Mouse (Mus musculus) kidney, adult 18-20 months (tissue): Measurements from ENCODE around the gene Fabp1.

Experiments used
- DNase-seq: peaks from one replicate; pipeline ENCODE4 v3.0.0; 2021

The Fabp1 gene

DNA sequence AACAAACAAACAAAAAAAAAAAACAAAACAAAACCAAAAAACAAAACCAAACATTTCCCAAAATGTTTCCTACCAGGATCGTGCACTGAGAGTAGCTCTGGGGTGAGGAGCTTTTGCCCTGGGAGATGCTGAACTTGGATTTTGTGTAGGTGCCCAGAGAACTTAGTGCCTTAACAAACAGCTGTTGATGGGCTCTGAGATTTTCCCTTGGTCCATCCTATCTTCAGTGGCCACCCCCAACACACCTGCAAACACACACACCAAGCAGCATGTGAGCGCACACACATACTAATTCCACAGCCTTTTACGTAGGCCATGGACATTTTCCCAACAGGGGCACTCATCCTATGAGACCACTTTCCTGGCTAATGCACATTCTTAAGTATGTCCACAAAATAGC lies 12.8 kb downstream of the Fabp1 start:
- no peak for DNase-seq

DNA sequence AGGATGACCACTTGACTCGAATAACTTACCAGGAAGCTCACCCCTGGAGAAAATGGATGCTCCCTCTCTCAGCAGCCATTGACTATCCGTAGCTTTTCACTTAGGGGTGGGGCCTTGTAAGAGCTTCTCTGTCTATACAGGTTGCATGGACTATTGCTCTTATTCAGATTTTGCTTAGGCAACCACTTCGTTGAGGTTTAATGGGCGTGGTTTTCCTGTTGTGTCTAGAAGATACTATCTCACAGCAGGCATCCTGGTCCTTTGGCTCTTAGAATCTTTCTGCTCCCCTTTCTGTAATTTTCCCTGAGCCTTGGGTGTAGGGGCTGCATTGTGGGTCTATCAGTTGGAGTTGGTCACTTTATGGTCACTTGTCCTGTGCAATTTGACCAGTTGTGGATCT lies 21.9 kb downstream of the Fabp1 start:
- no peak for DNase-seq

DNA sequence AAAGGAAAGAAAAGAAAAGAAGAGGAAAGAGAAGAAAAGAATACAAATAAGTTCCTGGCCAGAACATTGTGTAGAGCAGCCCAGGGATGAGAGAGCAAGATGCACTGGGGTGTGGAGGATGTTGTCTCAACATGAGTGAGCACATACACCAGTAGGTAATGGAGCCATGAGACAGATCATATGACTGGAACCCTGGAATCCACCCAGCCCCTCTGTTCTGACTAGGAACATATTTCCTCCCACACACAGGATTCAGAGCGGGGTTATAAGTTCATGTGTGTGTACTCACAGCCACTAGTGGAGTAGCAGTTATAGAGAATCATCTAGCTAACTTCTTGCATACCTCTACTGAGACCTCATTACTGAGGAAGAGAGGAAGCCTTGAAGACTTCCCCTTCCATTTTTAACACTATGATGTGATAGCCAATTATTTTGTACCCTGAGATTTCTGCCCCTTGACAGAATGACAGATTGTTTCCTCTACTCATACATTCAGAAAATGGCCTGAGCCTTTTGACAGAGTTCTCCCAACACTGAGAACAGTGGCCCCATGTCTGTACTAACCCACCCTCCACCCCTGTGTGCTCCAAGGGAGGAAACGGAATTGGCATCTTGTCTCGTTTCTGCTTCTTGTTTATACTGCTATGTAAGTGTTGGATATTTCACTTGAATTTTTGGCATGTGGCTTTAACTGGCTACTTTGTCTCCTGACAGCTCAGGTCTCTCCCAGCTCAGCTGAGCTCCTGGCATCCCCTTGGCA lies 24.7 kb downstream of the Fabp1 start:
- no peak for DNase-seq

DNA sequence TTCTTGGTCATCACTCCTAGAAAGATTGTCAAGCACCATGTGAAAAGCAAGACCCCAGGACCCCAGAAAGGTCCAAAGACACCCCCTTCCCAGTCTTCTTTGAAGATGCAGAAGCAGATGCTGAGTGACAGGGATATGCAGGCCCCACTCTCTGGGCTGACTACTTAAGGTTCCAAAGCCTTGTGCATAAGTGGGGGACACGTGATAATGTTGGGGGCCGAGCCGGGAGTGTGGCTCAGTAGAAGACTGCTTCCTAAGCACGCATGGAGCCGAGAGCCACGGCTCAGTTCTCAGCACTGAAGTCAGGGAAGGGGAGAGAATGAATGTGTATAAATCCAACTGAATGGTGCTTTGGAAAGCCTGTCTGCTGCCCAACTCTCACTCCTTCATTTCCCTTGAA lies 26.9 kb downstream of the Fabp1 start:
- no peak for DNase-seq

DNA sequence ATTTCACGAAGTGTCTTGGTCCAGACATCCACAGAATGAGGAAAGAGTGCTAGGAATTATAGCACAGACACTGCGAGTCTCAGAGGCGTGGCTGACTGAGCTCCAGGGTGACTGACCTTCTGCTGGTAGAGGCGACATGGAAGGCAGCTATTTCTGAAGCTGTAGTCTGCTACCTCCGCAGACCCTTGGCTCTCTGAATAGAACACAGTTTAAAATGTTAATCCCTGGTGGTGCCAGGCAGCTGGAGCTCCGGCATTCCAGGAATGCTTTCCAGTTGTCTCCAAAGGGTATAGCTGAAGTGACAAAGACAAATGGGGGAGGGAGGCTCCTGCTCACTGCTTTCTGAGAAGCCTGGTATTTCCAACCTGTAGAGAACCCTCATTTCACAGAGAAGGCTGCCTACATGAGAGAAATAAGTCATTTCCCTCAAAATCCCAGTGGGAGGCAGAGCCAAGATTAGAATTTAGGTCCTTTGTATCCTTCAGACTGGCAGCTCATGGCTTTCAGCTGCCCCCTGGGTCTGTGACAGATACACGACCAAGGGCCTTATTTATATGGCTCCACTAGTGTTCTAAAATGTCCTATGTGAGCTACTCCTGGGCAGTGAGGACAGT lies 27.6 kb downstream of the Fabp1 start:
- DNase-seq: peak; percentile 11

DNA sequence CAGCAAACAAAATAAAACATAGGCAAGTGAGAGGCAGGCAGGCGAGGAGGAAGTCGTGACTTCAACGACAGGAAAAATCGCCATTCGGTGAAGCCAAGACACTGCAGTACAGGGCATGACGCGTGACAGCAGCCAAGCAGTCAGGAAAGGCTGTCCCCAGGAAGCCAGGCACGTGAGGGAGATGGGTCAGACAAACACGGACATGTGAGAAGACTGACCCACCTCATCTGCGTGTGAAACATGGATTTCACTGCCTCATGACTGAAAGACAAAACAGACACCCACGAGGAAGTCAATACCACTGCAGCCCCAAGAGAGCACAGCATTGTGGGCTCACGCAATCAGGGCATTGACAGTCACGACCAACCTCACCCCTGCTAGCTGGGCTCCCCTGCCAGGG lies 35.5 kb downstream of the Fabp1 start:
- no peak for DNase-seq

DNA sequence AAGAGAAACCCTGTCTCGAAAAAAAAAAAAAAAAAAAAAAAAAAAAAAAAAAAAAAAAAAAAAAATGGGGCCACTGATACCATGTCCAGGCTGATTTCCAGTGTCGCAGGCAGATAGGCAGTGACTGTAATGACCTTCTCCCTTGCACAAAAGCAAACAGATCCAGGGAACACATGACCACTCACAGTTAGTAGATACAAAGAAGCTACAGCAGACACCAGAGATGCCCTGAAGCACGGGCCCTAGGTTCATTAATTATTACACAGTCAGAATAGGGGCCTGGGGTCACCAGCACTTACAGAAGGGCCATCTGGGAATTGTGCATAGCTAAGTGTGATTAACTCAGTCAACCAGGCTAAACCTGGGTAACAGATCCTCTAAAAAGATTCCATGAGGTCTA lies 36.3 kb downstream of the Fabp1 start:
- peak; percentile 7 for DNase-seq

DNA sequence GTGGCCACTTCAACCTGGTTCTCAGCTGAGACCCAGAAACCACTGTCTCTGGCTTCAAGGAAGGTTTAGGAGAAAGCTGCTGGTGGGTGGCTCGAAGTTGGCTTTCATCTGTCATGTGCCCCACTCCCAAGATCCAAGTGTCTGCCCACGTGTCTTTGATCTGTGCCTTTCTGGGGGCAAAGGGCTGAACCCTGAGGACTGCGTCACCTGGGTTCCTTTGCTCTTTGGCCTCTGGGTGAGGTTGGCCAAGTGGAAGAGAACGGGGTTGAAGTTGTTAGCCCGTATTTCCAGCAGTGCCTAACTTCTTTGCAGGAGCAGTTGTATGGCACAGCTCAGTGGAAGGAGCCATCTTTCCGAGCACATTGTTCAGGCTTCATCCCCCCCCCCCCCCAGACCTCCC lies 36.9 kb downstream of the Fabp1 start:
- peak; percentile 60 for DNase-seq

DNA sequence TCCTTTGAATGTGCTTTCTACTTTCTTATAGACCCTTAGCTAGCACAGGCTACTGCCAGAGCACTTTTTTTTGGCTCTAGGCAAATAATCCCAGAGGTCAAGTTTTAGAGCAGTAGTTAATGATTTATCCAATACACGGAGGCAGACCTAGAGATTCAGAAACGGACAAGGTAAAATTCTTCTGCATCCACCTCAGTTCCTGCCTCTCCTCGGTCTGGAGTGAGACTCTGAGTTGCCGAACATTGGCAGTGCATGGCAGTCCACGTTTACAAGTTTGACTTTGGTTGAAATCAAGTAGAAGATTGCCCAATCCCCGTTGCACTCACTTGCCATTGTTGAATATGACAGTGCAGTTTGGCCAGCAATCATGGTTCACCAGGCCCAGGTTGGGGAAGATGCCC lies 37.4 kb downstream of the Fabp1 start:
- peak; percentile 55 for DNase-seq

DNA sequence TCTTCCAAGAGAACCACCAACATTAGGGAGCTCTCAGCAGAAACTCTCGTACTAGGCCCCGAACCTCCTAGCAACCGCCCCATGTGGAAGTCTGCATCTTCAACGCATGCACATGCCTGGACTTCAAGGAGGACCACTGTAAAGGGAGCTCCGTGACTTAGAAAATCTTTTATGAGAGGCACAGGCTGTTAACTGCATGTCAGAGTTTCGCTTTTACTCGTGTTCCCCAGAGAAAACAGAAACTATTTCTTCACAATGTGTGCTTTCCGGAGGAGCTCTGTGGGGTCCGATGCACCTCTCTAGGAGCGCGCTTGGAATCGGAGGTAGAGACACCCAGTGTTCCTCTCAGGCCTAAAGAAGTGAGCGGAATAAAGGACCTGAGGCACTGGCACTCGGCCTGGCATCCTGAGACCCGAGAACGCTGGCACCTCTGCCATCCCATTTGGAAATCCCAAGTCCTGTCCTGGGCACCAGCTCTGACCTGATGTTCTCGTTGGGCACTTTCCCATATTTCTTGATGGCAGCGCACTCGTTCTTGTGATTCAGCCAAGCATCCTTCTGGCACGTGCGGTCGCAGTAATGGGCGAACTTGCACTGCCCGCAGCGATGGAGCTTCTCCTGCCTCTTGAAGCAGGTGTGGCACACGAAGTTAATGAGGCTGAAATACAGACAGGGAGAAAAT lies 39.6 kb downstream of the Fabp1 start:
- no peak for DNase-seq

DNA sequence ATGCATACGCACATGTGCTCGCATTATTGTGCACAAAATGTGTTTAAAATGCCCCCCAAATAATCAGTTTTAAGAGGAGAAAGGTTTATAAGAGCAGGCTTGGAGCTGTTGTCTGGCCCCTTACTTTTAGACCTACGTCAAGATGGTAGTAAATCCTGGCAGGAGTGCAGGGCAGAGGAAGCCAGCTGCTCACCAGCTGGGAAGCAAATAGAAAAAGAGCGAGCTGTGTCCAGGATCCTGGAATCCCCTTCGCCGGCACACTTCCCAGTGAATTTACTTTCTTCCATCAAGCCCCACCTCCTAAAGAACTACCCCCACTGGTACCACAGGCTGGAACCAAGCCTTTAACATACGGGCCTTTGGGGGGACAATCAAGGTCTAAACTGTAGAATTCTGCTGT lies 41.2 kb downstream of the Fabp1 start:
- no peak for DNase-seq

DNA sequence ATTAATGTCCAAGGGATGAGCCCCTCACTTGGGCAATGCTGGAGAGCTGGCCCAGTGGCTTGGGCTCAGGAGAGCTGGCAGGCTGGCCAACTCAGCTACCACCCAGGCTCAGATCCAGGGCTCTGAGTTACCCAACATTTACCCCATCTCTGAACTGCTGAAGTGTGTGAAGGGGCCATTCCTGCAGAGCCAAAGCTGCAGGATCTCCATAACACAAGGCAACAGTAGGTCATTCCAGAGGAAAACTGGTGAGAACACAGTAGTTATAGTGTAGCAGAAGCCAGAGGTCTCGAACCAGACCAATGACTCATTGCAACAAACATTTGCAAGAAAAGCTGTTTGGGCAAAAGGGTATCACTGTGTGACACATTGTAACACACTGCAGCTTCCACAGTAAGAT lies 43.2 kb downstream of the Fabp1 start:
- DNase-seq: no peak

DNA sequence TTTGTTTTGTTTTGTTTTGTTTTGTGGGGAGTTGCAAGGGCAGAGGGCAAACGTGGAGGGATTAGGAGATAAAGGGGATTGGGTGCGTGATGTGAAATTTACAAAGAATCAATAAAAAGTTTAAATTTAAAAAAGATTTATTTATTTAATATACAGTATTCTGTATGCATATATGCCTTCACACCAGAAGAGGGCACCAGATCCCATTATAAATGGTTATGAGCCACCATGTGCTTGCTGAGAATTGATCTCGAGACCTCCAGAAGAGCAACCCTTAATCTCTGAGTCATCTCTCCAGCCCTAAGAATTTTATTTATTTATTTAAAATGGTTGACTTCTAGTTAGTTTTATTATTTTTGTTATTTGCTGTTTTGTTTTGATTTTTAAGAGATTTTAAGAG lies 43.6 kb downstream of the Fabp1 start:
- DNase-seq: no peak

DNA sequence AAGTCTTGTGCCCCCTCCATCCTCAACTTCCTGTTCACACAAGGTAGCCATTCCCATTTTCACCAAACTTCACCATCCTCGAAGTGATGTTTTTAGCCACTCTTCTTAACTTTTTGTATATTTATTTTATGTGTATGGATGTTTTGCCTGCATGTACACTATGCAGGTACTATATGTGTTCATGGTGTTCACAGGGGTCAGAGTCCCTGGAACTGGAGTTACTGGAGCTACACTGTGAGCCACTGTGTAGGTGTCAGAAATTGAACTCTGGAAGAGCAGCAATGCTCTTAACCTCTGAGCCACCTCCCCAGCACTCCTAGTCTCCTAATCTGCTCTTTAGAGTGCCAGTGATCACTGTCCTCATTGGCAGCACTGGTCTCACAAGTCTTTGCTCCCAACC lies 48.8 kb downstream of the Fabp1 start:
- DNase-seq: no peak

DNA sequence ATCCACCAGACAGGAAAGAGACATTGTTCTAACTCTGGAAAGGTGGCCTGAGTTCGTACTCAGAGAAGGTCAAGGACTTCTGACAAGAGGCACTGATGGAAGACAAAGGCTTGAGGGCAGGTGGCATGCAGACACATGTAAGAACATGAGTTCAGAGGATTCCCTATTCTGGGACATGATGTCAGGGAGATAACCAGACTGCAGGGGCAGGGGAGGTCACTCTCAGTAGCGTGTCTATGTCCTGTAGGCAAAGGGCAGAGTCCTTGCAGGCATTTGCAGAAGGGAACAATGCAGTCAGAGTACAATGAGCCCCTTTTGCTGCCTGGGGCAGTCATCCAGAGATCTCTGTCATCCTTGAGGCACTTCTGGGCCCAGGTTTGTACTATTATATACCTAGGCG lies 50.0 kb downstream of the Fabp1 start:
- no peak for DNase-seq

DNA sequence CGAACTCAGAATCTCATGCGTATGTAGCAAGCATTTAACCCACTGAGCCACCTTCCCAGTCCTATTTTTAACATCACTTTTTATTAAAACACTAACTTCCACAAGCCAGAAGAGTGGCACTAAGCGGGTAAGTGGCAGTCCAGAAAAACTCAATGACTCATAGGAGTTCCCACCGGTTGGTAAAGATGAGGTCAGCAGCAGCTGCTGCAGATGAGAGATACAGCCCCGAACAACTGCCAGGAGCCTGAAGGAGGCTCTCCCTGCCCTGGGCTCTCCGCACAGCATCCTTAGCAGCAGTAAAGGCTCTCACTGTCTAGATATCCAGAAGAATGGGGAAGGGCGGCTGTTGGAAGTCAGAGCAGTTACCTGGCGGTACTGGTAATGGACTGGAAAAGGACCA lies 51.3 kb downstream of the Fabp1 start:
- DNase-seq: no peak

DNA sequence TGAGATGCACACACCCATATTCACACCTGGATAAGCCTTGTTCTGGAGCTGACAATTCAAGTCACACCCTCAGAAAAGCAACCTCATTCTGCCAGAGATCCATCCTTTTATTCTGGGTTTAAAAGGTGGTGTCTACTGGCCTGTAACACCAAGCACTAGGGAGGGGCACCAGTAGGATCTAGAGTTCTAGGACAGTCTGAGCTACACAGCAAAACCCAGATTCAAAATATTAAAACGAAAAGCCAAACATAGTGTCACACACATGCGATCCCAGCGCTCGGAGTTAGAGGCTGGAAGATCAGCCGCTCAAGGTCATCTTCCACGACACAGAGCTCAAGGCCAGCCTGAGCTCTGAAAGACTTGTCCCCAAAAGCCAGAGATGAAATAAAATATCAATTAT lies 54.8 kb downstream of the Fabp1 start:
- no peak for DNase-seq
